In the genomic region with DNA sequence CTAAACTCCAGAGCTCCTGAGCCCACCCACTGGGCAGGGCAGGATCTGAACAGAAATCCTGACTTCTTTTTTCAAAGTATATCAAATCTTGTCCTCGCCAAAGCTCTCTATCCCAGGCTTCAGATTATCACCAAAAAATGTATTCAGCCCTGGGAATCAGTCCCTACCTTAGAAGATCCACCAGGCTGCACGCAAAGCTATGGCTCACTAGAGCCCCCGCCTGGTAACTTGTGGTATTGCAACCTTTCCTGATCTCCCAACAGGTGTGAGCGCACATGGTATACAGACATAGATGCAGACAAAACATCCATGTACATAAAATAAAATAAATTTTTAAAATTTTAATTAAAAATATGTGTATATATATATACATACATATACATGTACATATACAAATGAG, we compare ENCODE assay signal across 9 mouse cellular contexts. TPM values are rescaled to one million over a fixed set of nuclear protein-coding genes. Genes with fewer than 3 reads are reported as not detected.
DNase-seq lines count a peak whose midpoint lies in the region; ATAC-seq and TF ChIP-seq lines count a peak whose summit lies in the region.
"Had no signal": no experiment of that assay in that cellular context is flagged by ENCODE, and none has a peak within 500 bp of the region (broad histone marks: within the 10 kb centered on the region; RNA-seq: fewer than 3 reads in every experiment).

No protein-coding gene starts in this region.

- in situ Hi-C loops in Patski (cut with MboI; ENCODE audit: low pct_unique_long_range_greater_than_20kb): no loop called here

- H3K27me3 ChIP-seq in Patski: no peaks in the 10 kb centered on the region
- H3K27me3 ChIP-seq: midbrain, embryonic 12.5 days had no signal

- intact Hi-C loops in left cerebral cortex, postnatal 10 days (cut with DNase I): no loop called here

- no peak for ATAC-seq in frontal cortex, adult (ENCODE audit: low TSS enrichment)
- ATAC-seq in Patski: no peak

- TF ChIP-seq CTCF in Patski (IDR thresholded peaks at IDR 0.05): peak; percentile 83

- peak; percentile 49 to 92 for DNase-seq in frontal cortex, adult 2 months (ENCODE audit: extremely low spot score in 1 of 2, low spot score in 1 of 2)
- DNase-seq in Patski (ENCODE audit: low read depth, low spot score): no peak
- DNase-seq in cerebellum, postnatal 36 days: peak; percentile 93 to 98
- peak; percentile 25 to 47 for DNase-seq in heart, adult 9 months (ENCODE audit: low spot score in 2 of 2)
- DNase-seq in left cerebral cortex, postnatal 10 days (ENCODE audit: extremely low spot score in 1 of 2, low spot score in 2 of 2): peak; percentile 64 to 82
- DNase-seq in neural tube, embryonic 10.5 days (ENCODE audit: extremely low spot score, low spot score): peak; percentile 85
- DNase-seq in testis, postnatal 10 days (ENCODE audit: low spot score): peak; percentile 91

- POLR2A ChIA-PET in Patski (lab: Charles Lee): no interaction called here

- CTCF ChIA-PET in Patski (lab: Charles Lee): interaction anchor here (1.3 to 2.7 kb wide), 5 partner anchors 9 to 262 kb away, joined by 3 to 14 read pairs (median 5); no protein-coding TSS in a partner anchor

RNA-seq across cellular contexts. Expression of a gene that starts 5.9 kb away (rescaled TPM):
- polyA plus RNA-seq in frontal cortex, adult 2 months (2012; rRNA removed): 170 and 173 TPM in 2 replicates
- polyA plus RNA-seq in Patski (2021): 58.9 TPM
- 100 to 1,000 TPM; 115 to 125 TPM for total RNA-seq in left cerebral cortex, postnatal 10 days (2021)

RNA-seq across cellular contexts. Expression of a gene that starts 35.5 kb away (rescaled TPM):
- polyA plus RNA-seq in frontal cortex, adult 2 months (2012; rRNA removed): 0.06 TPM in 1 of 2 replicates, not detected in the other
- polyA plus RNA-seq in Patski (2021): 0.08 TPM
- total RNA-seq in left cerebral cortex, postnatal 10 days (2021): under 1 TPM in 1 of 2 experiments, not detected in 1; 0.36 TPM
- polyA plus RNA-seq: midbrain, embryonic 12.5 days had no signal
